Mouse (Mus musculus): ENCODE measurements at regions not wholly inside any gene's neighbourhood (a gene's known extent, or its start where the extent isn't known, plus 50 kb on each side); places are given as distances from the start of the nearest gene placed in this dataset.
"Not testable (repeated sequence)": the region's sequence is repeated elsewhere in the genome, so short reads cannot be mapped to it uniquely, and the experiment has no call there.

- Histone ChIP-seq H3K27me3 (ENCODE audit: insufficient read depth, low read length) (no peaks in the 10 kb centered on the region), H3K4me1 (ENCODE audit: insufficient read depth, low read depth, low read length) (no peaks in the 10 kb centered on the region), H3K36me3 (replicated peaks) (no peaks in the 10 kb centered on the region), H3K4me3 (ENCODE audit: low read depth, low read length) (no peak overlapping the region), H3K9me3 (replicated peaks) (no peaks in the 10 kb centered on the region)
- ATAC-seq (ENCODE audit: extremely low read depth, insufficient number of reproducible peaks, low FRiP score, poor library complexity, severe bottlenecking) (no peak), DNase-seq (ENCODE audit: low spot score) (no peak)
- TF ChIP-seq GATA1 (IDR thresholded peaks at IDR 0.05; ENCODE audit: borderline replicate concordance, low read length) (no peak), CTCF (IDR thresholded peaks at IDR 0.05; ENCODE audit: low read depth, low read length) (no peak), TAL1 (conservative IDR thresholded peaks at IDR 0.05; ENCODE audit: low read depth, low read length) (no peak), GATA2 (IDR thresholded peaks at IDR 0.05; ENCODE audit: borderline replicate concordance, low read depth, low read length) (no peak), POLR2AphosphoS5 (IDR thresholded peaks at IDR 0.05; ENCODE audit: insufficient replicate concordance, low read depth, low read length) (no peak)
Measured at GRCm38 (mm10) chr16:86189874-86190273, 288.2 kb upstream of the Adamts5 start.

GRCm38 (mm10) chr16:86188966-86189365 lies 287.3 kb upstream of the Adamts5 start:
- Histone ChIP-seq H3K36me3 (replicated peaks) (no peaks in the 10 kb centered on the region), H3K9me3 (replicated peaks) (no peaks in the 10 kb centered on the region), H3K4me1 (ENCODE audit: insufficient read depth, low read depth, low read length) (no peaks in the 10 kb centered on the region), H3K4me3 (ENCODE audit: low read depth, low read length) (no peak overlapping the region), H3K27me3 (ENCODE audit: insufficient read depth, low read length) (no peaks in the 10 kb centered on the region)
- ATAC-seq (ENCODE audit: extremely low read depth, insufficient number of reproducible peaks, low FRiP score, poor library complexity, severe bottlenecking) (no peak), DNase-seq (ENCODE audit: low spot score) (no peak)
- TF ChIP-seq TAL1 (conservative IDR thresholded peaks at IDR 0.05; ENCODE audit: low read depth, low read length) (no peak), GATA2 (IDR thresholded peaks at IDR 0.05; ENCODE audit: borderline replicate concordance, low read depth, low read length) (no peak), GATA1 (IDR thresholded peaks at IDR 0.05; ENCODE audit: borderline replicate concordance, low read length) (no peak), POLR2AphosphoS5 (IDR thresholded peaks at IDR 0.05; ENCODE audit: insufficient replicate concordance, low read depth, low read length) (no peak)

- H3K9me3 ChIP-seq (replicated peaks); ATAC-seq (ENCODE audit: extremely low read depth, insufficient number of reproducible peaks, low FRiP score, poor library complexity, severe bottlenecking); DNase-seq (ENCODE audit: low spot score); H3K27me3 ChIP-seq (ENCODE audit: insufficient read depth, low read length); H3K4me3 ChIP-seq (ENCODE audit: low read depth, low read length); H3K4me1 ChIP-seq (ENCODE audit: insufficient read depth, low read depth, low read length); H3K36me3 ChIP-seq (replicated peaks): not testable (repeated sequence)
Measured at GRCm38 (mm10) chr16:86187609-86188008, 286.0 kb upstream of the Adamts5 start.

GRCm38 (mm10) chr16:86159021-86159815 lies 257.6 kb upstream of the Adamts5 start:
- no peaks in the 10 kb centered on the region for H3K4me1 ChIP-seq (ENCODE audit: insufficient read depth, low read depth, low read length)
- ATAC-seq (ENCODE audit: extremely low read depth, insufficient number of reproducible peaks, low FRiP score, poor library complexity, severe bottlenecking), result no peak

GRCm38 (mm10) chr16:86138171-86138570 lies 236.5 kb upstream of the Adamts5 start:
- H3K27me3 ChIP-seq (ENCODE audit: insufficient read depth, low read length), result no peaks in the 10 kb centered on the region
- H3K4me1 ChIP-seq (ENCODE audit: insufficient read depth, low read depth, low read length), result peaks cover 3% of the 10 kb centered on the region; the same call in 1 of the 2 replicates
- no peak for ATAC-seq (ENCODE audit: extremely low read depth, insufficient number of reproducible peaks, low FRiP score, poor library complexity, severe bottlenecking)

More at GRCm38 (mm10) chr16:86159021-86159815, 257.6 kb upstream of the Adamts5 start:
- TF ChIP-seq TAL1 (conservative IDR thresholded peaks at IDR 0.05; ENCODE audit: low read depth, low read length) (no peak), GATA1 (IDR thresholded peaks at IDR 0.05; ENCODE audit: borderline replicate concordance, low read length) (no peak), CTCF (IDR thresholded peaks at IDR 0.05; ENCODE audit: low read depth, low read length) (no peak), GATA2 (IDR thresholded peaks at IDR 0.05; ENCODE audit: borderline replicate concordance, low read depth, low read length) (no peak), POLR2AphosphoS5 (IDR thresholded peaks at IDR 0.05; ENCODE audit: insufficient replicate concordance, low read depth, low read length) (no peak)
- H3K27me3 ChIP-seq (ENCODE audit: insufficient read depth, low read length), result no peaks in the 10 kb centered on the region
- no peak overlapping the region for H3K4me3 ChIP-seq (ENCODE audit: low read depth, low read length)
- H3K9me3 ChIP-seq (replicated peaks), result no peaks in the 10 kb centered on the region
- H3K36me3 ChIP-seq (replicated peaks), result no peaks in the 10 kb centered on the region
- DNase-seq (ENCODE audit: low spot score), result no peak

GRCm38 (mm10) chr16:86136169-86136568 lies 234.5 kb upstream of the Adamts5 start:
- no peak for ATAC-seq (ENCODE audit: extremely low read depth, insufficient number of reproducible peaks, low FRiP score, poor library complexity, severe bottlenecking)
- Histone ChIP-seq H3K4me3 (ENCODE audit: low read depth, low read length) (no peak overlapping the region), H3K27me3 (ENCODE audit: insufficient read depth, low read length) (no peaks in the 10 kb centered on the region), H3K9me3 (replicated peaks) (no peaks in the 10 kb centered on the region), H3K4me1 (ENCODE audit: insufficient read depth, low read depth, low read length) (peaks cover 2% of the 10 kb centered on the region; the same call in 1 of the 2 replicates), H3K36me3 (replicated peaks) (no peaks in the 10 kb centered on the region)
- TF ChIP-seq POLR2AphosphoS5 (IDR thresholded peaks at IDR 0.05; ENCODE audit: insufficient replicate concordance, low read depth, low read length), result no peak
- no peak for TF ChIP-seq GATA2 (IDR thresholded peaks at IDR 0.05; ENCODE audit: borderline replicate concordance, low read depth, low read length)
- TF ChIP-seq GATA1 (IDR thresholded peaks at IDR 0.05; ENCODE audit: borderline replicate concordance, low read length), result no peak
- no peak for TF ChIP-seq TAL1 (conservative IDR thresholded peaks at IDR 0.05; ENCODE audit: low read depth, low read length)
- TF ChIP-seq CTCF (IDR thresholded peaks at IDR 0.05; ENCODE audit: low read depth, low read length), result no peak
- no peak for DNase-seq (ENCODE audit: low spot score)

More at GRCm38 (mm10) chr16:86138171-86138570, 236.5 kb upstream of the Adamts5 start:
- Histone ChIP-seq H3K9me3 (replicated peaks) (no peaks in the 10 kb centered on the region), H3K4me3 (ENCODE audit: low read depth, low read length) (no peak overlapping the region), H3K36me3 (replicated peaks) (no peaks in the 10 kb centered on the region)
- no peak for TF ChIP-seq CTCF (IDR thresholded peaks at IDR 0.05; ENCODE audit: low read depth, low read length)
- no peak for TF ChIP-seq GATA2 (IDR thresholded peaks at IDR 0.05; ENCODE audit: borderline replicate concordance, low read depth, low read length)
- TF ChIP-seq GATA1 (IDR thresholded peaks at IDR 0.05; ENCODE audit: borderline replicate concordance, low read length), result no peak
- no peak for TF ChIP-seq TAL1 (conservative IDR thresholded peaks at IDR 0.05; ENCODE audit: low read depth, low read length)
- no peak for DNase-seq (ENCODE audit: low spot score)

Measured in G1E (cell line).